Mouse (Mus musculus): ENCODE measurements around the gene Shc3. TPM values are rescaled to one million over a fixed set of nuclear protein-coding genes. Genes with fewer than 3 reads are reported as not detected.
A peak's percentile ranks its signal among the peaks of the same experiment; 100 is the strongest.

The Shc3 gene
- total RNA-seq, 2 experiments from 2014 or later, result not detected

DNA sequence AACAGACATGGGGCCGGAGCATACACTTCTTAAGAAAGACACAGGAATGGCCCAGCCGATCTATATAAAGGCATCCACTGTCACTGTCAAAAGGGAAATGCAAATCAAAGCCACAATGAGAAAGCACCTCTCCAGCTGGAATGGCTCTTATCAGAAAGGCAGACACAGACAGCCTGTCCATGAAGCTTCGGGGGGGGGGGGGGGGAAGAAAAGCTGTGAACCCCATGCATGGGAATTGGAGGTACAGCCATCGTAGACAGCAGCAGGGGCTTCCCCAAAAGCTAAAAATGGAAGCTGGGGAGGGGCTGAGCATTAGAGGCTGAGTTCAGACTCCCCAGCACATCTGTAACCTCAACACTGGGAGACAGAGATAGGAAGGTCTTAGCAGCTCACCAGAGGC lies 181.3 kb downstream of the Shc3 start:
- ATAC-seq (ENCODE audit: poor library complexity, severe bottlenecking), result no peak

GRCm38 (mm10) chr13:51384899-51385298 lies 184.3 kb downstream of the Shc3 start:
- no peak for ATAC-seq (ENCODE audit: poor library complexity, severe bottlenecking)

GRCm38 (mm10) chr13:51381498-51381897 lies 187.7 kb downstream of the Shc3 start:
- peak; percentile 77 for ATAC-seq (ENCODE audit: poor library complexity, severe bottlenecking)

Other genes starting within 250 kb of the Shc3 start
- gene S1pr3, start 160.8 kb downstream of the Shc3 start, total RNA-seq (2015), result 1.8 and 2.6 TPM in 2 replicates
- gene S1pr3, start 160.8 kb downstream of the Shc3 start, total RNA-seq (2017), result 1.1 and 1.6 TPM in 2 replicates
- gene Cks2, start 75.8 kb upstream of the Shc3 start, total RNA-seq (2015), result 282 and 302 TPM in 2 replicates
- 143 and 170 TPM in 2 replicates for gene Cks2, start 75.8 kb upstream of the Shc3 start, total RNA-seq (2017)
- 14.0 and 16.1 TPM in 2 replicates for gene Secisbp2, start 82.3 kb upstream of the Shc3 start, total RNA-seq (2015)
- gene Secisbp2, start 82.3 kb upstream of the Shc3 start, total RNA-seq (2017), result 18.2 and 21.9 TPM in 2 replicates
- gene Sema4d, start 224.3 kb upstream of the Shc3 start, total RNA-seq (2015), result 99.8 and 110 TPM in 2 replicates
- gene Sema4d, start 224.3 kb upstream of the Shc3 start, total RNA-seq (2017), result 54.1 and 66.6 TPM in 2 replicates